Mouse (Mus musculus) urinary bladder, adult 2 months (tissue): ENCODE measurements around the gene Slc16a6. TPM values are rescaled to one million over a fixed set of nuclear protein-coding genes. Genes with fewer than 3 reads are reported as not detected.

Experiments
- DNase-seq: peaks from one replicate; pipeline ENCODE4 v3.0.0; 2022; ENCODE audit warnings: low spot score
- polyA plus RNA-seq: library from polyadenylated mRNA; depleted of rRNA; stranded (reverse); fragments of >200 nt; gene quantifications from 2 replicates; pipeline ENCODE4 v1.2.3, GENCODE M21; 2012

Gene Slc16a6
- polyA plus RNA-seq, 1 experiment: 1.2 TPM

GRCm38 (mm10) chr11:109487111-109487510 lies 13.7 kb upstream of the Slc16a6 start:
- DNase-seq: no peak

DNA sequence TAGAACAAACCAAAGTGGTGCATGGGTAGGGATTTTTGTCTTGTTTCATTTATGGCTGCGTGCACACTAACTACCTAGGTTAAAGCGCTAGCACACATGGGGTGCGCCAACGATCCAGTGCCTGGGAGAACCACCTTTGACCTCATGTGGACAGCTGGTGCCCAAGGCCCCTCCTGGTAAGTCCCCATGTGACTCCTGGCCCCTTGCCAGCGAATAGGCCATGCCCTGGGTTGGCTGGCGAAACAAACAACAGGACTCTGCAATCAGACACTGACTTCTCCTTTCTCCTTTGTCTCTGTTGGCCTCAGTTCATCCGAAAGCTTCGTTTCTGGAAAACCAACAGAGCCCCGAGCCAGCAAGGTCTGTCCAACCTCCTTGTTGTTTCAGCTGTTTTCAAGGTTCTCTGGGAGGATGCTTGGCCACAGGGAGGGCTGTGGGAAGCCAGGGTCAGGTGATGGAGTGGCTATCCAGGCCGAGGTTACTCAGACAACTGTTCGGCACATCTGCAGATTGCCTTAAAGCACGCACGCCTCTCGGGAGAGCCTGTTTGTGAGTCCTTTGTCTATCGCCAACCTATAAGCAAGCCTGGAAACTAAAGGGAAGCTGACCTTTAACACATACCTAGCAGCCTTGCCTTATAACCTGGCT lies 12.1 kb upstream of the Slc16a6 start:
- DNase-seq: no peak

- no peak for DNase-seq
Observed at GRCm38 (mm10) chr11:109480440-109480839, 7.0 kb upstream of the Slc16a6 start.

- DNase-seq: no peak
Observed at GRCm38 (mm10) chr11:109479575-109480285, 6.3 kb upstream of the Slc16a6 start.

DNA sequence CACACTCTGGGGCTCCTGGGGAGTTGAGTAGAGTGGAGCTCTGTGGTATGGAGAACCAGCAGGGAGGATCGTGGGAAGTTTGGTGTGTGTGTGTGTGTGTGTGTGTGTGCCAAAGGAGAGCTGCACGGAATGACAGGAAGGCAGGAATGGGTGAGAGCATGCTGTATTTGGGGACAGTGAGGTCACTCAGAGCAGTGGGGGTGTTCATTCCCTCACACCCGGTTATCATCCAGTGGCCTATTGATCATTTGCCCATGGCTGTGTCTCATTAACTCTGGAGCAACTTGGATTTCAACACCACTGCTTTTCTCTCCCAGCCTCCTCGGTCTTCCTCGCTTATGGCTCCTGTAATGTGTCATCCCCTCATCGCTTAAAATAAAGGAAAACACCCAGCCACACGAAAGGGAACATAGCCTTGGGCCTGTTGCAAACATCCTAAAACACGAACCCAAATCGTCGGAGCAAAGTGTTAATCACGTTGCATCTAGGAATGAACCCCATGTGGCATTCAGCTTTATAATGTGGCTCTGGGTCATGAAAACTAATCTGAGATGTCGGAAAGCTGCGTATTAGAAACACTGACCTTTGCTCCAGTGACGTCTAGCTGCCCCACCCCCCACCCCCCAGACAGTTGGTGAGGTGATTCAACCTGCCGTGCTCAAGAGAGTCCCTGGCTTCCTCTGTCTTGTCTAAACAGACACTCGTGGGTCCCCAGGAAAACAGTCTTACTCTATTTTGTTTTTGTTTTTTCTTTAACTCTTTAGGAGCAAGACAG lies 4.4 kb upstream of the Slc16a6 start:
- DNase-seq: no peak

GRCm38 (mm10) chr11:109476653-109477052 lies 3.3 kb upstream of the Slc16a6 start:
- no peak for DNase-seq

DNA sequence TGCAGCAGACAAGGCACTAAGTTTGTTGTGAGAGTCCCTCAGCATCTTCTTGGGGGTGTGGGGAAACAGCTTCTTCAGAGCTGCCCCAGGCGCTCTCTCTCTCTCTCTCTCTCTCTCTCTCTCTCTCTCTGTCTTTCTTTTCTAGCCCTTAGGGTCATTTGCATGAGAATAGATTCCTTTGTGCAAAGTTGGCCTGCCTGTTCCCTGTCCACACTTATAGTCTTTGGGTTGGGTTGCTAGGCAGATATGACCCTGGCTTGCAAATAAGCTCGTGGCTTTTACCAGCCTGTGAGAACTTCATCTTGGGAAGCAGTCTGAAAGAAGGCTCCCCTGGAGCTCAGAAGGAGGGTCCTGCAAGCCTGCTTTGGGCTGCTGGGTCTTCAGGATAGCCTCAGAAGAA lies 2.8 kb upstream of the Slc16a6 start:
- no peak for DNase-seq

DNA sequence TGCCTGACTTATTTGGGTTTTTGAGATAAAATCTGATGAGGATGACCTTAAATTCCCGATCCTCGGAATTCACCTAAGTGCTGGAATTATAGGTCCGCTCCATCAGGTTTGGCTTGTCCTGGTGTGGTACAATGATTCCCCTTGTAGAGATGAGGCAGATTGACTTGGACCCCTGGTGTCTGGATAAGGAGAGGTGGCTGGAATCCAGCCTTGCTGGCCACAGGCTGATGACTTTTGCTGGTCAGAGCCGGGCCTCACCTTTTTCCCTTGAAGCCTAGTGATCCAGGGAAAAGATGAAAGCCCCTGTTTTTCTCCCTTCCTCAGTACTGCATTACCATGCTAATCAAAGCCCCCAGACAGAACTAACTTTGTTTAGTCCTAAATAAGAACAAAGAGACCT lies 2.3 kb upstream of the Slc16a6 start:
- DNase-seq: no peak

- no peak for DNase-seq
Observed at GRCm38 (mm10) chr11:109474836-109475235, 1.4 kb upstream of the Slc16a6 start.

DNA sequence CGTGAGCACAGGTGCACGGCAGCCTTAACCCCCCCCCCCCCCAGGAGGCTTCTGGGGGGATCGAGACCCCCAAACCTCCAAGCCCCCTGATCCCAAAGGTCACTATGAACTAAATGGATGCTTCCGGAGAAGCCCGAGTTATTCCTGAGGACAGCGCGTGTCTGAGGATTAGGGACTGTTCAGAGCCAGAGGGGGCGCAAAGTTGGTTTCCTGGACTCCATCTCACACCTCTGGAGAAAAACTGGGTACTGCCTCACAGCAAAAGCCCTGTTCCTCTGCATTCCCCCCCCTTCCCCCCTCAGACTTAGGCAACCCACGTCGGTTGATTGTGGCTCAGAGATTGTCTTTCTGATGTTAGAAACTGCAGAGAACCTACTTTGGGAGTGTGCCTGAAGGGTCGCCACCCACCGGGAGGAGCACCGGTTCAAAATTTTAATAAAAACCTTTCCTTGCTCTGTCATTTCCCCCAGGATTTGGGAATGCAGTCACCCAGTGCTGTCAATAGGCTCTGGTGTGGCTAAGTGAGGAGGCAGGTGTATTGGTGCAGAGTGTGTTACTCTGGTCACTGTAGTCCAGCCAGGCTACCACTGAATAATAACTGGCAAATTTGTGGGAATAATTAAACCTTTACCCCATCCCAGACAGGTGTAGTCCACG lies 816 bp upstream of the Slc16a6 start:
- no peak for DNase-seq

- DNase-seq: no peak
Observed at GRCm38 (mm10) chr11:109472821-109473170, 602 bp downstream of the Slc16a6 start.

GRCm38 (mm10) chr11:109472171-109472691 lies 1.2 kb downstream of the Slc16a6 start:
- DNase-seq: peak; percentile 32

DNA sequence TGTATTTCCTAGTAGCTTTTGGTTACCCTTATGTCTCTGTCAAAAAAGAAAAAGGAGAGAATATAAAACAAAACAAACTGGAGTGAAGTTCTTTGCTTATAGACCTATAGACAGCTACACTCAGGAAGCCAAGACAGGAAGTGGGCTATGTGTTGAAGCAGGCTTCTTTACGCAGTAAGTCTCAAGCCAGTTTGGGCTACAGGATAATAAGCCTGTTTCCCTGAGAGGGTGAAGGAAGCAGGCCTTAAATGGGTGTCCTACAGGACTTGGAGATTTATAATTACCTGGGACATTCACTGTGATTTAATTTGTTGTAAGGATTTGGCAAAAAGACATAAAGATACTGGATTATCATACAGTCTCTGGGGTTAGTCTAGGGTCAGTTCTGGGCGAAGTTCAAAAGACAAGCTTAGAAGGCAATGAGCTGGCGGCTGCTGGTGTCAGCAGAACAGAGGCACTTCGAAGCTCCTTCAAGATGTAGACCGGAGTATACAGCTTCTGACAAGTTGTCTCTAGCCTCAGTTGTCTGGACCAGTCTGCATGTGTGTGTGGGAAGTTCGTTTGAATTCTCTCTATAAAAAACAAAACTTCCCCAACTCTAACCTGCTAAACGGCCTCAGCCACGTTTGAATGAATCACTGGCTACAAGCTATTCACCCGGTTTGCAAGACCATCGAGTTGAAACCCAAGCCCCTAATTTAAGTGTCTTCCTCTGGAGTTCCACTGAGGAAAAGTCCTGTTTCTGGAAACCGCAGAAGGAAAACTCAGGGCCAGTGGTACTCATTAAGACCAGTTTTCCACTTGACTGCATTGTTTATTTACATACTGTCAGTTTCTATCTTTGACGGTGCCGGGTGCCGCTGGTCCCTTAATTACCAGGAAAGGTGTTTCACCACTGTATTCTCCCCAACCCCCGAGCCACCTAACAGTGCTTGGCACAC lies 2.2 kb downstream of the Slc16a6 start:
- no peak for DNase-seq

DNA sequence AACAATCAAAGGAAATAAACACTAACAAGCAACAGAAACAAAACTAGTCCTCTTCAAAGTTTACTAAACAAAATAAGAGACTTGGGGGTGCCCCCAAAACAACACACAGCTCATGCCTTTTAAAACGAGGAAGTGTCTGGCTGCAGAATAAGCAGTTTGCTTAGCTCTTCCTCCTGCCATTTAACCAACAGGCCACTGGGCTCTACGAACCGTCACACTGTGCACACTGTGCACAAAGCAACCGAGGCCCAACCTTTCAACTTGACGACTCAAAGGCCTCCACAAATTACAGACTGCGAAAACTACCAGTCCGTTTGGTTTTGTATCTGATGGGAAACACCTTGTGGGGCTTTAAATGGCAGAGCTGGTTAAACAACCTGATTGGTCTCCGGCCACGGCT lies 3.2 kb downstream of the Slc16a6 start:
- no peak for DNase-seq

DNA sequence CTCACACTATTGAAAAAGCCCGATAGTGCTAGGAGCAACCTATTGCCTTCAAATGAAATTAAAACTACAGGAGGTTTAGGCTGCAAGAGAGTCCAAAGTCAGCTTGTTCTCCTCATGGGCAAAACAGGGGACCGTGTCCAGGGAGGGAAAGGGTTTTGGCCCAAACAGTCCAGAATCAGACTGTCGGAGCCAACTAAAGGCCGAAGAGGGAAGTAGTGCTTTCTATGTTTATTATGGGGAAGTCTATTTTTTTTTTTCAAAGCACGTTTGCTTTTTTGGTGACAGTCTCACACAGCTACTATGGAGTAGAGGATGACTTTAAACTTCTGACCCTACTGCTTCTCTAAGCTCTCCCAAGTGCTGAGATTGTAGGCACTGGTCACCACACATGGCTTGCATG lies 5.3 kb downstream of the Slc16a6 start:
- no peak for DNase-seq

DNA sequence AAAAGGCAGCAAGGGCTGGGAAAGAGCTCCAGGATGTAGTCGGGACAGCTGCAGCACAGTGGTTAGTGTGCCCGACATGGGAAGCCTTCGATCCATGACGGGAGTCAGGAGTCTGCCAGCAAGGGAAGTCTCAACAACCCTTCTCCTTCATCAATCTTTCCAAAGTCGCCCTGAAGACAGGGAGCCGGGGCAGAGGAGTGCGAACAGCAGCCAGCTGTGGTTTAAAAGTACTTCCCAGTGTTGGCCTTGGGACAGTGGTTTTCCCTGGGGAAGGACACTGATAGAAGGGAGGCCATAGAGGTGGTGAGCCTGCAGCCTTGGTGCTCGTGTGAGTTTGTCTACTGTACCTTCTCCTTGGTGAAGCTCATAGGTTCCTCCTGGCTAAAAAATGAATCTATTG lies 6.4 kb downstream of the Slc16a6 start:
- DNase-seq: no peak

- DNase-seq: no peak
Observed at GRCm38 (mm10) chr11:109465068-109465467, 8.3 kb downstream of the Slc16a6 start.

GRCm38 (mm10) chr11:109460586-109460985 lies 12.8 kb downstream of the Slc16a6 start:
- DNase-seq: no peak

DNA sequence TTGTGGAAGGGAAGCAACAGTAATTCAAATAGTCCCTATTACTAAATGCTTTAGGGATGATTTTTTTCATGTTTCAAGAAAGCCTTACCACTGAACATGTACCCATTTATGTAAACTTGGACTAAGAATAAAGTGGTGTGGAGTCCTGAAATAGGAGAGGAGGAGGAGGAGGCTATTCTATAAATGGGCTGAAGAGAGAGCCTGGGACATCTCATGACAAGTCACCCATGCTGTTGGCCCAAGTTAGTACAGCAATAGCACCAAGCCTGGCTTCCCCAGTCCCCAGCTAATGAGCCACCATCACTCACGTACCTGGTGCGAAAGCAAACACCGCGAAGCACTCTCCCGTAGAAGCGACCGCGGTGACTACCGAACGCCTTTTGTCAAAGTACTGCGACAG lies 15.2 kb downstream of the Slc16a6 start:
- no peak for DNase-seq

DNA sequence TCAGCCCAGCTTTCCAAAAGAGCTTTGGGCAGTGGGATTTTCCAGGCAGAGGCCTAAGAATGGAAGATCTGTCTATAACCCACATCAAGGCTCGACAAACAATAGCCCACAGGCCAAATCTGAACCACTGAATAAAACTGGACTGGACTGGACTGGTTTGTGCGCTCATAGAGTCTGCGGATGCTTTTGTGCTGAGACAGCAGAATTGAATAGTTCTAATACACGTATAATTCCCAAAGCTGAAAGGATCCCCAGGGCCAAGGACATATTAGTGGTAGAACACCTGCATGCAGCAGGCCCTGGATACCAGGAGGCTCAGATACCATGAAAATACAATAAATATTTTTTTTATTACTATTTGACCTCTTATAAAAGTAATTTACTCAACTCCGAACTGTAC lies 17.1 kb downstream of the Slc16a6 start:
- no peak for DNase-seq

GRCm38 (mm10) chr11:109451169-109451568 lies 22.2 kb downstream of the Slc16a6 start:
- DNase-seq: no peak
